Mouse (Mus musculus): ENCODE results near the gene Mybbp1a.

DNA sequence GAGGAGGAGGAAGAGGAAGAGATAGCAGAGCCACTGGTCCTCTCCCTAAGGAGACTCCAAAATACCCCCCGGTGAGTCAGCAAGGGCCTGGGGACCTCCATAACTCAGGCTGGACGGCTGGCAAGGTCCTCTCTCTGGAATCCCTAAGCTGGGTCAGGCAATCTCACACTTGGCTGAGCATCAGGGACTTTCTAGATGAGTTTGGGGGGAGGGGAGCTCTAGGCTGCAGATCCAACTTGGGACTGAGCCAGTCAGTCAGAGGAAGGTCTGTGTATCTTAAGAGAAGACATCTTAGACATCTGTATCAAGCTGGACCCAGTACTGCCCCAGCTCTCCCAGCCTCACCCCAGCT is 5.5 kb upstream of the Mybbp1a start:
- no peak for TF ChIP-seq POLR2A (IDR thresholded peaks at IDR 0.05; ENCODE audit: borderline replicate concordance, control insufficient read depth, low read depth, low read length)
- TF ChIP-seq CTCF (IDR thresholded peaks at IDR 0.05; ENCODE audit: control insufficient read depth, insufficient read depth, low read length) = no peak

All from bone marrow, adult 2 months (tissue).